Mouse (Mus musculus): Measurements from ENCODE around the gene Slc47a2. TPM values are rescaled to one million over a fixed set of nuclear protein-coding genes. Genes with fewer than 3 reads are reported as not detected.
A peak's percentile ranks its signal among the peaks of the same experiment; 100 is the strongest.
"Not testable (repeated sequence)": the region's sequence is repeated elsewhere in the genome, so short reads cannot be mapped to it uniquely, and the experiment has no call there.

The Slc47a2 gene
- polyA plus RNA-seq, 1 experiment = 87.1 TPM

DNA sequence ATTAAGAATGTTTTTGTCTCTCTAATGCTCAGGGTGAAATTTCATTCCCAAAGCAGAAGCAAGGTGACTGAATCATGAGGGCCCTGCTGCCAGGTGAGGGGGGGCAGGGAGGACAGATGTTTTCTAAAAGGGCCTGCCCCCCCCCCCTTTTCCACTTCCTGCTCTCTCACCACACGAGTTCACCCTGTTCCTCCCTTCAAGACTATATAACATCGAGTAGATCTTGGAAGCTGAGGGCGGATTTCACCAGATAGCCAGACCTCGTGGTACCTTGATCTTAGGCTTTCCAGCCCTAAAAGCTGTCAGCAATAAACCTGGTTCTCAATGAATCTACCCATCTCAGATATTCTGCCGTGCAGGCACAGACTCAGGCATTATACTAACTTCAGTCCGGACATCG lies 32.3 kb downstream of the Slc47a2 start:
- no peak overlapping the region; the same call in 1 of the 2 replicates for H3K27ac ChIP-seq (ENCODE audit: control insufficient read depth, insufficient read depth, low read depth, low read length)
- H3K27me3 ChIP-seq (ENCODE audit: control insufficient read depth, insufficient read depth, low read length) = no peaks in the 10 kb centered on the region
- H3K4me3 ChIP-seq (ENCODE audit: control insufficient read depth, low read depth, low read length) = no peak overlapping the region
- TF ChIP-seq CTCF (IDR thresholded peaks at IDR 0.05; ENCODE audit: control insufficient read depth, insufficient read depth, insufficient replicate concordance, low read depth, low read length) (no peak), POLR2A (IDR thresholded peaks at IDR 0.05; ENCODE audit: control insufficient read depth, low read depth, low read length) (no peak)
- peaks cover 2% of the 10 kb centered on the region for H3K36me3 ChIP-seq (ENCODE audit: control insufficient read depth, insufficient read depth, low read length)
- peaks cover 4% of the 10 kb centered on the region; the same call in 1 of the 2 replicates for H3K4me1 ChIP-seq (ENCODE audit: control insufficient read depth, insufficient read depth, low read length)

DNA sequence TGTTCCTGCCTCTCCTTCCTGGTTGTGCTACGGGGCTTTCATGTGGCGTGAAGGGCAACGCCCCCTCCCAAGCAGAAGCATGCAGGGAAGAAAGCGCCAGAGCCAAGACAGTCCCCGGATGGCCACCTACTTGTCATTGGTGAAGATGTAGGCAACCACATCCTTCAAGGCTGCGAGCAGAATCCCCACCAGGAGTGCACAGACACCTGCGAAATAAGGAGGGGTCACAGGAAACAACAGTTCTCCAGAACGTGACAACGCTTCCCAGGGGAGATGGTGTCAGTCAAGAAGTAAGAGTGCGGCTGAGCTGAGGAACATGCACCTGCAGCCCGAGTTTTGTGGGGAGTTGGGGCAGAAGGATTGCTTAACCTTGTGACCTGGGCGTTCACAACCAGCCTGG lies 32.8 kb downstream of the Slc47a2 start:
- peak overlapping the region; percentile 45 for H3K27ac ChIP-seq (ENCODE audit: control insufficient read depth, insufficient read depth, low read depth, low read length)
- H3K36me3 ChIP-seq (ENCODE audit: control insufficient read depth, insufficient read depth, low read length) = peaks cover 2% of the 10 kb centered on the region
- H3K27me3 ChIP-seq (ENCODE audit: control insufficient read depth, insufficient read depth, low read length) = no peaks in the 10 kb centered on the region
- peaks cover 4% of the 10 kb centered on the region; the same call in 1 of the 2 replicates for H3K4me1 ChIP-seq (ENCODE audit: control insufficient read depth, insufficient read depth, low read length)
- no peak overlapping the region for H3K4me3 ChIP-seq (ENCODE audit: control insufficient read depth, low read depth, low read length)
- no peak for TF ChIP-seq CTCF (IDR thresholded peaks at IDR 0.05; ENCODE audit: control insufficient read depth, insufficient read depth, insufficient replicate concordance, low read depth, low read length)
- TF ChIP-seq POLR2A (IDR thresholded peaks at IDR 0.05; ENCODE audit: control insufficient read depth, low read depth, low read length) = no peak

DNA sequence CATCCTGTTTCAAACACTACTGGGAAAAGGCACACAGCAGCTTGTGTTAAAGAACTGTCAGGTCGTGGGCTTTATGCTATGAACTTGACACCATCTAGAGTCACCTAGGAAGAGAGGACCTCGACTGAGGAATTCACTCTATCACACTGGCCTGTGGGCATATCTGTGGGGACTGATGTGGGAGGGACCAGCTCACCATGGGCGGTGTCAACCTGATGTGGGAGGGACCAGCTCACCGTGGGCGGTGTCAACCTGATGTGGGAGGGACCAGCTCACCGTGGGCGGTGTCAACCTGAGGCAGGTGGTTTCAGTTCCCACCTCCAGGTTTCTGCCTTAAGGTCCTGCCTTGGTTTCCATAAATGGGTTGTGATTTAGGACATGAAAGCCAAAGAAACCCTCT lies 34.9 kb downstream of the Slc47a2 start:
- no peak for TF ChIP-seq POLR2A (IDR thresholded peaks at IDR 0.05; ENCODE audit: control insufficient read depth, low read depth, low read length)
- no peak for TF ChIP-seq CTCF (IDR thresholded peaks at IDR 0.05; ENCODE audit: control insufficient read depth, insufficient read depth, insufficient replicate concordance, low read depth, low read length)
- H3K4me1 ChIP-seq (ENCODE audit: control insufficient read depth, insufficient read depth, low read length) = no peaks in the 10 kb centered on the region; the same call in 1 of the 2 replicates

DNA sequence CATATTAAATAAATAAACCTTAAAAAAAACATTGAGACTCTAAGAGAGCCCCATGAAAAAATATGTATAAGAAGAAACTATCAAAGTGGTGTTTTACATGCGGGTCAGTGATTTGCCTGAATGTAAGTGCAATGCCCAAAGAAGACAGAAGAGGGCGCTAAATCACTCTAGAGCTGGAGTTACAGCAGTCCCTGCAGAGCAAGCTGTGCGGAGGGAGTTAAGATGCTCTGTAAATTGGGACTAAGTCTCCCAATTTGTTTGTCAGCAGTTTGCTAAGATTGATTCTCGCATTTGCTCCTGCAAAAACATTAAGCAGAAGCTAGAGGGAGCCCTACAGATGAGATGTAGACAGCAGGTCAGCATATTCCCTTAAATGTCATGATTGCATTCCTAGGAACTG lies 37.3 kb downstream of the Slc47a2 start:
- H3K27ac ChIP-seq (ENCODE audit: control insufficient read depth, insufficient read depth, low read depth, low read length) = no peak overlapping the region
- no peak overlapping the region for H3K4me3 ChIP-seq (ENCODE audit: control insufficient read depth, low read depth, low read length)
- no peaks in the 10 kb centered on the region for H3K27me3 ChIP-seq (ENCODE audit: control insufficient read depth, insufficient read depth, low read length)
- no peak for TF ChIP-seq POLR2A (IDR thresholded peaks at IDR 0.05; ENCODE audit: control insufficient read depth, low read depth, low read length)
- peak; percentile 17; the same call in 1 of the 2 replicates for TF ChIP-seq CTCF (IDR thresholded peaks at IDR 0.05; ENCODE audit: control insufficient read depth, insufficient read depth, insufficient replicate concordance, low read depth, low read length)
- peaks cover 2% of the 10 kb centered on the region; the same call in 1 of the 2 replicates for H3K4me1 ChIP-seq (ENCODE audit: control insufficient read depth, insufficient read depth, low read length)
- H3K36me3 ChIP-seq (ENCODE audit: control insufficient read depth, insufficient read depth, low read length) = no peaks in the 10 kb centered on the region; the same call in none of the 2 replicates

More for the DNA sequence above, 34.9 kb downstream of the Slc47a2 start:
- Histone ChIP-seq H3K36me3 (ENCODE audit: control insufficient read depth, insufficient read depth, low read length) (peaks cover 2% of the 10 kb centered on the region), H3K4me3 (ENCODE audit: control insufficient read depth, low read depth, low read length) (no peak overlapping the region), H3K27ac (ENCODE audit: control insufficient read depth, insufficient read depth, low read depth, low read length) (no peak overlapping the region), H3K27me3 (ENCODE audit: control insufficient read depth, insufficient read depth, low read length) (no peaks in the 10 kb centered on the region)

DNA sequence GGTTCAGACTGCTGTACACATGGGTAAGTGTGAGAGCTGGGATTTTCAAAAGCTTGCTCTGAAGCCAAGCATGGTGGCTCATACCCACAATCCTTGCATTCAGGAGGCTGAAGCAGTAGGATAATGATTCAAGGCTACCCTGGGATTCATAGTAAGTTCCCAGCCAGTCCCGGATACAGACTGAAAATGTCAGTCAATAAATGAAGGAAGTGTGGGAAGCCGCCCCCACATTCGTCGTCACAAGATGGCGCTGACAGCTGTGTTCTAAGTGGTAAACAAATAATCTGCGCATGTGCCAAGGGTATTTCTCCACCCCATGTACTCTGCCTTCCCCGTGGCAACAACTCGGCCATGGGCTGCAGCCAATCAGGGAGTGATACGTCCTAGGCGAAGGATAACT lies 38.1 kb downstream of the Slc47a2 start:
- not testable (repeated sequence) for H3K4me1 ChIP-seq (ENCODE audit: control insufficient read depth, insufficient read depth, low read length); H3K4me3 ChIP-seq (ENCODE audit: control insufficient read depth, low read depth, low read length); H3K27me3 ChIP-seq (ENCODE audit: control insufficient read depth, insufficient read depth, low read length); H3K36me3 ChIP-seq (ENCODE audit: control insufficient read depth, insufficient read depth, low read length); H3K27ac ChIP-seq (ENCODE audit: control insufficient read depth, insufficient read depth, low read depth, low read length)

DNA sequence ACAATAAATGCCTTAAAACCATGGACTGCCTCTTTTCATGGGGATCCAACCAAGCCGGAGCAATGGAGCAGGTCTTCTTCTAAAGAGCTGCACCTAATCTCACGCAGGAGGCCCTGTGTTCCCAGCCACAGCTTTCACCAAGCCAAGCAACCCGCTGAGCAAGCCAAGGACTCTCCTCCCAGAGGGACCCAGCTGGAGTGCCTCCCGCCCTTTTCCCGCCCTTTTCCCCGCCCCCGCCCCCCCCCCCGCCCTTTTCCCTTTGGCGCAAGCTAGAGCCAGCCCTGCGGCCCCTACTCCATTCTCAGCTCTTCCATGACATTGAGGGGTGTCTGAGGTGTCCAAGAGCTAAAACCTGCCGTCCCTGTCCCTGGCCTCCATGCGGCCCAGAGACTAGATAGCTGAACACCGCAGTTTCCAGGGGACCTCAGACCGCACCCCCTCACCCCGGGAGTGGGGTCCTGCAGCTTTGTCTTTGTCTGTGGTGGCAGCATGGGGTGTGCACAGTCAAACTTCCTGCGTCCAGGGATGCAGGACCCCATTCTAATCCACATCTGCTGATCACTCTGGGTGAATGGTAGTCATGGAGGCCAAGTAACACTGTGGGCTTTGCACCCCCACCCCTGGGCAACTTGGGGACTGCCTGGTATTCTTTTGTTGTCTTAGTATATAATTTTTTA lies 41.8 kb downstream of the Slc47a2 start:
- peak overlapping the region; percentile 62 for H3K27ac ChIP-seq (ENCODE audit: control insufficient read depth, insufficient read depth, low read depth, low read length)
- H3K4me1 ChIP-seq (ENCODE audit: control insufficient read depth, insufficient read depth, low read length) = peaks cover 2% of the 10 kb centered on the region; the same call in 1 of the 2 replicates
- no peak overlapping the region; the same call in 1 of the 2 replicates for H3K4me3 ChIP-seq (ENCODE audit: control insufficient read depth, low read depth, low read length)

DNA sequence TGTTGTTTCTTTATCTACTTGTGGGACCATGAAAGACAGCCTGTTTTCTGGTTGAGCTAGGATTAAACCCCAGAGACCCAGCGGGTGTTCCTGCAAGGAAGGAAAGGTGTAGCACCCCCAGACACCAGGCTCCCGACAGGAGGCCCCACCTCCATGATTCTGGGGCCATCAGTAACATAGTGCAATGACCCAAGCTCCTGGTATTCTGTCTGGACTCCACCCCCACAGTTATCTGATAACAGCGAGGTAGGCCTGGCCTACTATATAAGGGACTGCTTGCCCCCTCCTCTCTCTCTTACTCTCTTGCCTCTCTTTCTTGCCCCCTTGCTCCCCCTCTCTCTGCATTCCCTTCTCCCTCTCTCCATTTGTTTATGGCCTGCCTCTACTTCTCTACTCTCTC lies 42.5 kb downstream of the Slc47a2 start:
- H3K27ac ChIP-seq (ENCODE audit: control insufficient read depth, insufficient read depth, low read depth, low read length) = peak overlapping the region; percentile 55; the same call in 1 of the 2 replicates
- no peaks in the 10 kb centered on the region for H3K27me3 ChIP-seq (ENCODE audit: control insufficient read depth, insufficient read depth, low read length)

More for the DNA sequence above, 41.8 kb downstream of the Slc47a2 start:
- no peaks in the 10 kb centered on the region; the same call in none of the 2 replicates for H3K36me3 ChIP-seq (ENCODE audit: control insufficient read depth, insufficient read depth, low read length)
- TF ChIP-seq POLR2A (IDR thresholded peaks at IDR 0.05; ENCODE audit: control insufficient read depth, low read depth, low read length) (no peak), CTCF (IDR thresholded peaks at IDR 0.05; ENCODE audit: control insufficient read depth, insufficient read depth, insufficient replicate concordance, low read depth, low read length) (no peak)
- H3K27me3 ChIP-seq (ENCODE audit: control insufficient read depth, insufficient read depth, low read length) = no peaks in the 10 kb centered on the region

More for the DNA sequence above, 42.5 kb downstream of the Slc47a2 start:
- Histone ChIP-seq H3K4me3 (ENCODE audit: control insufficient read depth, low read depth, low read length) (no peak overlapping the region), H3K4me1 (ENCODE audit: control insufficient read depth, insufficient read depth, low read length) (peaks cover 2% of the 10 kb centered on the region; the same call in 1 of the 2 replicates), H3K36me3 (ENCODE audit: control insufficient read depth, insufficient read depth, low read length) (no peaks in the 10 kb centered on the region; the same call in none of the 2 replicates)
- no peak for TF ChIP-seq POLR2A (IDR thresholded peaks at IDR 0.05; ENCODE audit: control insufficient read depth, low read depth, low read length)
